Mouse (Mus musculus): Measurements from ENCODE around the gene Thyn1. TPM values are rescaled to one million over a fixed set of nuclear protein-coding genes. Genes with fewer than 3 reads are reported as not detected.

The Thyn1 gene
- polyA plus RNA-seq (2014; fragmentation: Nextera tagmentation; extraction: Ambion mirVana), result 97.9 and 103 TPM in 2 replicates

- peak within 1 kb of the TSS; percentile 76 to 77 for H3K4me3 ChIP-seq (ENCODE audit: control insufficient read depth in 1 of 2, insufficient read depth in 1 of 2, low read depth in 1 of 2, low read length in 2 of 2)
- peak; percentile 100 for ATAC-seq (ENCODE audit: insufficient number of reproducible peaks, insufficient read depth, low FRiP score, low read depth)
- peaks cover 2 to 14% of the 10 kb centered on the region in 2 experiments; a peak in 3 of 4 replicates for H3K4me1 ChIP-seq (ENCODE audit: control insufficient read depth in 2 of 2, insufficient read depth in 2 of 2, low read length in 2 of 2)
- peaks cover 17% of the 10 kb centered on the region for H3K36me3 ChIP-seq (ENCODE audit: control insufficient read depth, insufficient read depth, low read length)
- H3K27me3 ChIP-seq (ENCODE audit: control insufficient read depth, insufficient read depth, low read length), result no peaks in the 10 kb centered on the region
- peak within 1 kb of the TSS; percentile 96 for H3K4me2 ChIP-seq (ENCODE audit: low read length)
- no peaks in the 10 kb centered on the region for H3K9me3 ChIP-seq (ENCODE audit: control insufficient read depth, low read length)
- peak within 1 kb of the TSS; percentile 91 for H3K9ac ChIP-seq (ENCODE audit: low read length)
- 2% methylated on average over 35 of the region's 35 CpGs for WGBS
- peak within 1 kb of the TSS; percentile 38 to 70 for H3K27ac ChIP-seq (replicated peaks in 1 of 2; ENCODE audit: control insufficient read depth in 1 of 2, insufficient read depth in 1 of 2, low read depth in 2 of 2, low read length in 2 of 2)
Measured at GRCm38 (mm10) chr9:26999461-27000395, at the start of gene Thyn1, which contains the start of gene Acad8. Thyn1 (plus strand) TSS chr9:26999710. Acad8 (minus strand) TSS chr9:26999566.

DNA sequence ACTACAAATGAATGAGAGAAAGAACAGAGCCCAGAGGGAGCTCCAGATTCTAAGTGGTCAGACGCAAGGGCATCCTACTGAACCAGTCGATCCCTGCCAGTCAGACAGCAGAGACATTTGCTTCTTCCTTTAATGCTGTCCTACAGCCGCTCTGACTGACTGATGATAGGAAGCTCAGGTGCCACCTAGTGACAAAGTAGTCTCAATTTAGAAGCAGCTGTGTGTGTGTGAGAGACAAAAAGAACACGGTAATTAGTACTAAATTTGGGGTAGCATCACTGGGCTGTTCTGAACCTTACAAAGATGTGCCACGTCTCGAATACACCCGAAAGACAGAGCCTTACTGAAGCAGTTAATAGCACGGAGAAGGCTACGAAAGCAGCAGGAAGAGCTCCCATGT is 21.8 kb upstream of the Thyn1 start:
- Histone ChIP-seq H3K36me3 (ENCODE audit: control insufficient read depth, insufficient read depth, low read length) (peaks cover 63% of the 10 kb centered on the region), H3K4me1 (ENCODE audit: control insufficient read depth in 2 of 2, insufficient read depth in 2 of 2, low read length in 2 of 2) (no peaks in the 10 kb centered on the region), H3K9me3 (ENCODE audit: control insufficient read depth, low read length) (no peaks in the 10 kb centered on the region), H3K9ac (ENCODE audit: low read length) (no peak overlapping the region), H3K27ac (replicated peaks in 1 of 2; ENCODE audit: control insufficient read depth in 1 of 2, insufficient read depth in 1 of 2, low read depth in 2 of 2, low read length in 2 of 2) (no peak overlapping the region), H3K4me2 (ENCODE audit: low read length) (no peak overlapping the region), H3K4me3 (ENCODE audit: control insufficient read depth in 1 of 2, insufficient read depth in 1 of 2, low read depth in 1 of 2, low read length in 2 of 2) (no peak overlapping the region), H3K27me3 (ENCODE audit: control insufficient read depth, insufficient read depth, low read length) (no peaks in the 10 kb centered on the region)
- ATAC-seq (ENCODE audit: insufficient number of reproducible peaks, insufficient read depth, low FRiP score, low read depth), result no peak
- 68% methylated on average over 9 of the region's 9 CpGs for whole genome bisulfite sequencing

- WGBS, result 91% methylated on average over 3 of the region's 3 CpGs
- no peak overlapping the region for H3K9ac ChIP-seq (ENCODE audit: low read length)
- peaks cover 65% of the 10 kb centered on the region for H3K36me3 ChIP-seq (ENCODE audit: control insufficient read depth, insufficient read depth, low read length)
- H3K27me3 ChIP-seq (ENCODE audit: control insufficient read depth, insufficient read depth, low read length), result no peaks in the 10 kb centered on the region
- no peaks in the 10 kb centered on the region for H3K4me1 ChIP-seq (ENCODE audit: control insufficient read depth in 2 of 2, insufficient read depth in 2 of 2, low read length in 2 of 2)
- no peak overlapping the region for H3K27ac ChIP-seq (replicated peaks in 1 of 2; ENCODE audit: control insufficient read depth in 1 of 2, insufficient read depth in 1 of 2, low read depth in 2 of 2, low read length in 2 of 2)
- ATAC-seq (ENCODE audit: insufficient number of reproducible peaks, insufficient read depth, low FRiP score, low read depth), result no peak
- no peaks in the 10 kb centered on the region for H3K9me3 ChIP-seq (ENCODE audit: control insufficient read depth, low read length)
- H3K4me2 ChIP-seq (ENCODE audit: low read length), result no peak overlapping the region
- H3K4me3 ChIP-seq (ENCODE audit: control insufficient read depth in 1 of 2, insufficient read depth in 1 of 2, low read depth in 1 of 2, low read length in 2 of 2), result no peak overlapping the region
Measured at GRCm38 (mm10) chr9:26978776-26979175, 20.7 kb upstream of the Thyn1 start.

GRCm38 (mm10) chr9:26985090-26985613 is 14.4 kb upstream of the Thyn1 start:
- Histone ChIP-seq H3K4me3 (ENCODE audit: control insufficient read depth in 1 of 2, insufficient read depth in 1 of 2, low read depth in 1 of 2, low read length in 2 of 2) (no peak overlapping the region), H3K36me3 (ENCODE audit: control insufficient read depth, insufficient read depth, low read length) (peaks cover 56% of the 10 kb centered on the region), H3K4me2 (ENCODE audit: low read length) (no peak overlapping the region), H3K27ac (replicated peaks in 1 of 2; ENCODE audit: control insufficient read depth in 1 of 2, insufficient read depth in 1 of 2, low read depth in 2 of 2, low read length in 2 of 2) (no peak overlapping the region), H3K9me3 (ENCODE audit: control insufficient read depth, low read length) (no peaks in the 10 kb centered on the region), H3K27me3 (ENCODE audit: control insufficient read depth, insufficient read depth, low read length) (no peaks in the 10 kb centered on the region), H3K9ac (ENCODE audit: low read length) (no peak overlapping the region), H3K4me1 (ENCODE audit: control insufficient read depth in 2 of 2, insufficient read depth in 2 of 2, low read length in 2 of 2) (no peaks in the 10 kb centered on the region)
- 74% methylated on average over 2 of the region's 2 CpGs for WGBS
- ATAC-seq (ENCODE audit: insufficient number of reproducible peaks, insufficient read depth, low FRiP score, low read depth), result no peak

DNA sequence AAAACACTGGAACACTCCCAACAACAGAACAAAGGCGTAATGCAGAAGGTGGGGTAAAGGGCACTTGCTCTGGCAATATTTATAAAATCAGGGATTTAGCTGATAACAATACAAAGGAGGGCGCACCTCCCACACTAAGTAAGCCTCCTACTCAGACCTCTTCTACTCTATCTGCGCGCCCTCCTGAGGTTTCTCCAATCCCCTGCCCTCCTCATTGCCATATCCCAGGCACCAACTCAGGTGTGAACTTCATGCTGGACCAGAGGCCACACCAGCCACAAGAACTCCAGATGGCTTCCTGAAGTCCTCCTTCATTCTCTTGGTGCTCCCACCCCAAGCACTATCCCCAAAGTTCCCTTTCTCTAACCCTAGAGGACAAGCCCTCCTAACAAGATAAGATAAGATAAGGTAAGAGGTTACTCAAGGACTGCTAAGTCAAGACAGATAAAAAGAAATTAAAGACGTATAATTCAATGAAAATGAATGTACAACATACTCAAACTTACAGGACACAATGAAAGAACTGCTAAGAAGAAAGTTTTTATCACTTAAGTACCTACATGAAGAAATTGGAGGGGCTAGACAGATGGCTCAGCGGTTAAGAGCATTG is 13.7 kb upstream of the Thyn1 start:
- Histone ChIP-seq H3K36me3 (ENCODE audit: control insufficient read depth, insufficient read depth, low read length) (peaks cover 61% of the 10 kb centered on the region), H3K4me3 (ENCODE audit: control insufficient read depth in 1 of 2, insufficient read depth in 1 of 2, low read depth in 1 of 2, low read length in 2 of 2) (no peak overlapping the region), H3K9ac (ENCODE audit: low read length) (no peak overlapping the region), H3K4me2 (ENCODE audit: low read length) (no peak overlapping the region), H3K27me3 (ENCODE audit: control insufficient read depth, insufficient read depth, low read length) (no peaks in the 10 kb centered on the region), H3K9me3 (ENCODE audit: control insufficient read depth, low read length) (no peaks in the 10 kb centered on the region), H3K4me1 (ENCODE audit: control insufficient read depth in 2 of 2, insufficient read depth in 2 of 2, low read length in 2 of 2) (no peaks in the 10 kb centered on the region), H3K27ac (replicated peaks in 1 of 2; ENCODE audit: control insufficient read depth in 1 of 2, insufficient read depth in 1 of 2, low read depth in 2 of 2, low read length in 2 of 2) (no peak overlapping the region)
- 81% methylated on average over 6 of the region's 6 CpGs for WGBS
- no peak for ATAC-seq (ENCODE audit: insufficient number of reproducible peaks, insufficient read depth, low FRiP score, low read depth)

GRCm38 (mm10) chr9:26990181-26990580 is 9.3 kb upstream of the Thyn1 start:
- no peak for ATAC-seq (ENCODE audit: insufficient number of reproducible peaks, insufficient read depth, low FRiP score, low read depth)
- Histone ChIP-seq H3K4me1 (ENCODE audit: control insufficient read depth in 2 of 2, insufficient read depth in 2 of 2, low read length in 2 of 2) (no peaks in the 10 kb centered on the region), H3K27ac (replicated peaks in 1 of 2; ENCODE audit: control insufficient read depth in 1 of 2, insufficient read depth in 1 of 2, low read depth in 2 of 2, low read length in 2 of 2) (no peak overlapping the region), H3K9me3 (ENCODE audit: control insufficient read depth, low read length) (no peaks in the 10 kb centered on the region), H3K4me3 (ENCODE audit: control insufficient read depth in 1 of 2, insufficient read depth in 1 of 2, low read depth in 1 of 2, low read length in 2 of 2) (no peak overlapping the region), H3K27me3 (ENCODE audit: control insufficient read depth, insufficient read depth, low read length) (no peaks in the 10 kb centered on the region), H3K4me2 (ENCODE audit: low read length) (no peak overlapping the region), H3K36me3 (ENCODE audit: control insufficient read depth, insufficient read depth, low read length) (peaks cover 58% of the 10 kb centered on the region), H3K9ac (ENCODE audit: low read length) (no peak overlapping the region)
- 87% methylated on average over 4 of the region's 4 CpGs for WGBS

- Histone ChIP-seq H3K4me2 (ENCODE audit: low read length) (no peak overlapping the region), H3K4me3 (ENCODE audit: control insufficient read depth in 1 of 2, insufficient read depth in 1 of 2, low read depth in 1 of 2, low read length in 2 of 2) (no peak overlapping the region), H3K9me3 (ENCODE audit: control insufficient read depth, low read length) (no peaks in the 10 kb centered on the region), H3K27me3 (ENCODE audit: control insufficient read depth, insufficient read depth, low read length) (no peaks in the 10 kb centered on the region), H3K4me1 (ENCODE audit: control insufficient read depth in 2 of 2, insufficient read depth in 2 of 2, low read length in 2 of 2) (no peaks in the 10 kb centered on the region), H3K9ac (ENCODE audit: low read length) (no peak overlapping the region), H3K36me3 (ENCODE audit: control insufficient read depth, insufficient read depth, low read length) (peaks cover 43% of the 10 kb centered on the region), H3K27ac (replicated peaks in 1 of 2; ENCODE audit: control insufficient read depth in 1 of 2, insufficient read depth in 1 of 2, low read depth in 2 of 2, low read length in 2 of 2) (no peak overlapping the region)
- ATAC-seq (ENCODE audit: insufficient number of reproducible peaks, insufficient read depth, low FRiP score, low read depth), result no peak
- WGBS, result 89% methylated on average over 10 of the region's 10 CpGs
Measured at GRCm38 (mm10) chr9:26993118-26993517, 6.4 kb upstream of the Thyn1 start.

Measured in heart, embryonic 14.5 days (tissue).